Comparison of ENCODE assay signal across 10 mouse cellular contexts in genomic region chr12:16900625-16901222, GRCm38 (mm10). TPM values are rescaled to one million over a fixed set of nuclear protein-coding genes. Genes with fewer than 3 reads are reported as not detected.
DNase-seq lines count a peak whose midpoint lies in the region; ATAC-seq and TF ChIP-seq lines count a peak whose summit lies in the region.
"Had no signal": no experiment of that assay in that cellular context is flagged by ENCODE, and none has a peak within 500 bp of the region (broad histone marks: within the 10 kb centered on the region; RNA-seq: fewer than 3 reads in every experiment).

No protein-coding gene starts in this region.

- H3K36me3 ChIP-seq in heart, adult 2 months (ENCODE audit: control insufficient read depth, insufficient read depth, low read length), result peaks cover 14% of the 10 kb centered on the region
- peaks cover 7% of the 10 kb centered on the region for H3K36me3 ChIP-seq in megakaryocyte, embryonic 14.5 days (replicated peaks; ENCODE audit: low read length)
- H3K36me3 ChIP-seq in hindbrain, embryonic 10.5 days, result no peaks in the 10 kb centered on the region
- H3K36me3 ChIP-seq in hindbrain, embryonic 14.5 days (replicated peaks; ENCODE audit: control insufficient read depth, insufficient read depth), result no peaks in the 10 kb centered on the region
- H3K36me3 ChIP-seq: embryonic facial prominence, embryonic 12.5 days; hindbrain, embryonic 12.5 days had no signal

- peaks cover 15% of the 10 kb centered on the region for H3K4me1 ChIP-seq in heart, adult 2 months (ENCODE audit: control insufficient read depth, insufficient read depth, low read length)
- peaks cover 55% of the 10 kb centered on the region for H3K4me1 ChIP-seq in megakaryocyte, embryonic 14.5 days
- H3K4me1 ChIP-seq in hindbrain, embryonic 10.5 days (replicated peaks), result peaks cover 23% of the 10 kb centered on the region
- H3K4me1 ChIP-seq in hindbrain, embryonic 14.5 days (replicated peaks; ENCODE audit: control insufficient read depth, insufficient read depth, low read length), result peaks cover 33% of the 10 kb centered on the region

- intact Hi-C loops in heart, adult 2 months (cut with DNase I), result no loop called here

- WGBS in heart, adult 2 months, result 28% methylated on average over 3 of the region's 3 CpGs
- 74% methylated on average over 3 of the region's 3 CpGs for WGBS in hindbrain, embryonic 10.5 days
- 71% methylated on average over 3 of the region's 3 CpGs for WGBS in hindbrain, embryonic 14.5 days

- H3K79me2 ChIP-seq in heart, adult 2 months (replicated peaks; ENCODE audit: control insufficient read depth, insufficient read depth, low read length), result no peaks in the 10 kb centered on the region

- H3K9me3 ChIP-seq in megakaryocyte, embryonic 14.5 days, result no peaks in the 10 kb centered on the region
- no peaks in the 10 kb centered on the region for H3K9me3 ChIP-seq in hindbrain, embryonic 10.5 days
- no peaks in the 10 kb centered on the region for H3K9me3 ChIP-seq in hindbrain, embryonic 14.5 days (ENCODE audit: control insufficient read depth, low read length)
- H3K9me3 ChIP-seq: embryonic facial prominence, embryonic 12.5 days; hindbrain, embryonic 12.5 days had no signal

- no peak overlapping the region for H3K4me3 ChIP-seq in heart, adult 2 months
- peak overlapping the region; percentile 84 for H3K4me3 ChIP-seq in megakaryocyte, embryonic 14.5 days (replicated peaks)
- H3K4me3 ChIP-seq in hindbrain, embryonic 10.5 days, result no peak overlapping the region
- no peak overlapping the region for H3K4me3 ChIP-seq in hindbrain, embryonic 14.5 days (replicated peaks; ENCODE audit: low read length)
- H3K4me3 ChIP-seq: embryonic facial prominence, embryonic 12.5 days; hindbrain, embryonic 12.5 days had no signal

- no peak overlapping the region for H3K9ac ChIP-seq in heart, adult 2 months (ENCODE audit: low read depth, low read length)
- no peak overlapping the region for H3K9ac ChIP-seq in hindbrain, embryonic 14.5 days
- H3K9ac ChIP-seq: embryonic facial prominence, embryonic 12.5 days; hindbrain, embryonic 12.5 days had no signal

- ATAC-seq in hindbrain, embryonic 14.5 days (ENCODE audit: low FRiP score), result no peak

- DNase-seq in heart, adult 11 months, result peak; percentile 73
- no peak for DNase-seq in heart, adult 2 months
- DNase-seq in B cell, adult 2 months, result peak; percentile 12 to 15
- peak; percentile 48 for DNase-seq in ZHBTc4 (ENCODE audit: low read depth, low spot score)
- DNase-seq in hindbrain, embryonic 10.5 days (ENCODE audit: low spot score), result no peak
- no peak for DNase-seq in layer of hippocampus, postnatal 14 days (ENCODE audit: low spot score in 2 of 2)
- DNase-seq in hindbrain, embryonic 14.5 days (ENCODE audit: low spot score), result no peak

- H3K27me3 ChIP-seq in heart, adult 2 months (ENCODE audit: control insufficient read depth, insufficient read depth, low read length), result no peaks in the 10 kb centered on the region
- H3K27me3 ChIP-seq in megakaryocyte, embryonic 14.5 days (replicated peaks), result no peaks in the 10 kb centered on the region
- no peaks in the 10 kb centered on the region for H3K27me3 ChIP-seq in hindbrain, embryonic 10.5 days (ENCODE audit: insufficient read depth, poor library complexity, severe bottlenecking)
- H3K27me3 ChIP-seq in hindbrain, embryonic 14.5 days (ENCODE audit: control insufficient read depth, insufficient read depth, low read length), result no peaks in the 10 kb centered on the region
- H3K27me3 ChIP-seq: embryonic facial prominence, embryonic 12.5 days; hindbrain, embryonic 12.5 days had no signal

- no peak overlapping the region for H3K4me2 ChIP-seq in hindbrain, embryonic 14.5 days (replicated peaks)
- H3K4me2 ChIP-seq: embryonic facial prominence, embryonic 12.5 days; hindbrain, embryonic 12.5 days had no signal

- TF ChIP-seq POLR2A in heart, adult 2 months (IDR thresholded peaks at IDR 0.05; ENCODE audit: insufficient read depth, low read depth, low read length), result no peak

- TF ChIP-seq CTCF in heart, adult 2 months (IDR thresholded peaks at IDR 0.05), result no peak

- no peak overlapping the region; the same call in 1 of the 2 replicates for H3K27ac ChIP-seq in heart, adult 2 months
- no peak overlapping the region for H3K27ac ChIP-seq in hindbrain, embryonic 10.5 days
- H3K27ac ChIP-seq in hindbrain, embryonic 14.5 days, result no peak overlapping the region
- H3K27ac ChIP-seq: embryonic facial prominence, embryonic 12.5 days; hindbrain, embryonic 12.5 days had no signal

- TF ChIP-seq EP300 in heart, adult 2 months (IDR thresholded peaks at IDR 0.05; ENCODE audit: insufficient read depth, low read depth, low read length), result no peak

RNA-seq across cellular contexts. Expression of gene Rock2, which starts 6.0 kb away (rescaled TPM):
- 10 to 100 TPM; 78.0 to 80.2 TPM for total RNA-seq in heart, adult 2 months (2021)
- 11.2 and 27.6 TPM in 2 replicates for polyA plus RNA-seq in heart, adult 2 months (2012; rRNA removed)
- polyA plus RNA-seq in megakaryocyte, embryonic 14.5 days (2012; ENCODE audit: insufficient read depth, low replicate concordance), result 0.97 and 1.0 TPM in 2 replicates
- polyA plus RNA-seq in hindbrain, embryonic 10.5 days (2016; fragmentation: Nextera tagmentation; extraction: Ambion mirVana), result 9.0 and 12.0 TPM in 2 replicates
- 100 to 1,000 TPM in 1 of 2 experiments, 10 to 100 TPM in 1; 99.1 to 100 TPM for total RNA-seq in layer of hippocampus, postnatal 14 days (2021)
- polyA plus RNA-seq in hindbrain, embryonic 14.5 days (2014; fragmentation: Nextera tagmentation; extraction: Ambion mirVana), result 15.7 and 17.6 TPM in 2 replicates

Comparison
In these comparisons a context has a peak if more than half of its experiments do, and no peak if none do; other contexts are left out.
1. DNase-seq: peak in heart, adult 11 months (single experiment), B cell, adult 2 months (2 of 2) and ZHBTc4 (single experiment); none in heart, adult 2 months (0 of 2), hindbrain, embryonic 10.5 days (single experiment), layer of hippocampus, postnatal 14 days (0 of 2) and hindbrain, embryonic 14.5 days (single experiment).